Mouse (Mus musculus): ENCODE data around the gene Vmn1r237. TPM values are rescaled to one million over a fixed set of nuclear protein-coding genes. Genes with fewer than 3 reads are reported as not detected.

Vmn1r237 gene
- not detected in 2 replicates for polyA plus RNA-seq (2015; fragmentation: Nextera tagmentation; extraction: Ambion mirVana)

- Histone ChIP-seq H3K4me3 (ENCODE audit: low read length) (no peak within 1 kb of the TSS), H3K9ac (ENCODE audit: low read depth, low read length) (no peak within 1 kb of the TSS), H3K27me3 (replicated peaks; ENCODE audit: control insufficient read depth, insufficient read depth, low read length) (no peaks in the 10 kb centered on the region), H3K36me3 (ENCODE audit: control insufficient read depth, insufficient read depth, low read length) (no peaks in the 10 kb centered on the region), H3K9me3 (ENCODE audit: control insufficient read depth, low read length) (0 out of 2 replicates have a peak, but pooled peaks cover 4% of the 10 kb centered on the region), H3K27ac (ENCODE audit: low read depth, low read length) (no peak within 1 kb of the TSS), H3K4me2 (ENCODE audit: low read length) (no peak within 1 kb of the TSS), H3K4me1 (ENCODE audit: control insufficient read depth, insufficient read depth, low read depth, low read length) (no peaks in the 10 kb centered on the region)
- no peak for ATAC-seq
Observed at GRCm38 (mm10) chr17:21311565-21311964, at the start of gene Vmn1r237. TSS of gene Vmn1r237 (plus strand) at chr17:21311865.

GRCm38 (mm10) chr17:21272103-21272502 is 39.6 kb upstream of the Vmn1r237 start:
- Histone ChIP-seq H3K36me3 (ENCODE audit: control insufficient read depth, insufficient read depth, low read length) (no peaks in the 10 kb centered on the region), H3K9me3 (ENCODE audit: control insufficient read depth, low read length) (no peaks in the 10 kb centered on the region; the same call in 1 of the 2 replicates), H3K4me3 (ENCODE audit: low read length) (no peak overlapping the region), H3K9ac (ENCODE audit: low read depth, low read length) (no peak overlapping the region), H3K4me1 (ENCODE audit: control insufficient read depth, insufficient read depth, low read depth, low read length) (no peaks in the 10 kb centered on the region), H3K4me2 (ENCODE audit: low read length) (no peak overlapping the region), H3K27ac (ENCODE audit: low read depth, low read length) (no peak overlapping the region), H3K27me3 (replicated peaks; ENCODE audit: control insufficient read depth, insufficient read depth, low read length) (no peaks in the 10 kb centered on the region)
- peak; percentile 69; the same call in 1 of the 2 replicates for ATAC-seq
- WGBS, result 11% methylated on average over 4 of the region's 4 CpGs

- 75% methylated on average over 3 of the region's 3 CpGs for WGBS
- Histone ChIP-seq H3K4me3 (ENCODE audit: low read length) (no peak within 1 kb of the TSS), H3K36me3 (ENCODE audit: control insufficient read depth, insufficient read depth, low read length) (no peaks in the 10 kb centered on the region), H3K4me2 (ENCODE audit: low read length) (no peak within 1 kb of the TSS), H3K9ac (ENCODE audit: low read depth, low read length) (no peak within 1 kb of the TSS), H3K27me3 (replicated peaks; ENCODE audit: control insufficient read depth, insufficient read depth, low read length) (no peaks in the 10 kb centered on the region), H3K4me1 (ENCODE audit: control insufficient read depth, insufficient read depth, low read depth, low read length) (no peaks in the 10 kb centered on the region), H3K9me3 (ENCODE audit: control insufficient read depth, low read length) (no peaks in the 10 kb centered on the region), H3K27ac (ENCODE audit: low read depth, low read length) (no peak within 1 kb of the TSS)
- no peak for ATAC-seq
Observed at GRCm38 (mm10) chr17:21282642-21283041, 29.0 kb upstream of the Vmn1r237 start, which contains the start of gene Vmn1r236. TSS of gene Vmn1r236 (plus strand) at chr17:21282942.

GRCm38 (mm10) chr17:21284395-21284794 is 27.3 kb upstream of the Vmn1r237 start:
- no peak overlapping the region for H3K4me2 ChIP-seq (ENCODE audit: low read length)
- no peaks in the 10 kb centered on the region for H3K4me1 ChIP-seq (ENCODE audit: control insufficient read depth, insufficient read depth, low read depth, low read length)
- H3K9ac ChIP-seq (ENCODE audit: low read depth, low read length), result no peak overlapping the region
- ATAC-seq, result no peak
- no peak overlapping the region for H3K27ac ChIP-seq (ENCODE audit: low read depth, low read length)
- no peaks in the 10 kb centered on the region for H3K9me3 ChIP-seq (ENCODE audit: control insufficient read depth, low read length)
- H3K36me3 ChIP-seq (ENCODE audit: control insufficient read depth, insufficient read depth, low read length), result no peaks in the 10 kb centered on the region
- H3K4me3 ChIP-seq (ENCODE audit: low read length), result no peak overlapping the region
- H3K27me3 ChIP-seq (replicated peaks; ENCODE audit: control insufficient read depth, insufficient read depth, low read length), result no peaks in the 10 kb centered on the region

- H3K4me2 ChIP-seq (ENCODE audit: low read length), result no peak overlapping the region
- H3K9ac ChIP-seq (ENCODE audit: low read depth, low read length), result no peak overlapping the region
- no peak overlapping the region for H3K4me3 ChIP-seq (ENCODE audit: low read length)
- no peak for ATAC-seq
- no peaks in the 10 kb centered on the region for H3K4me1 ChIP-seq (ENCODE audit: control insufficient read depth, insufficient read depth, low read depth, low read length)
- no peaks in the 10 kb centered on the region for H3K9me3 ChIP-seq (ENCODE audit: control insufficient read depth, low read length)
- no peaks in the 10 kb centered on the region for H3K36me3 ChIP-seq (ENCODE audit: control insufficient read depth, insufficient read depth, low read length)
- no peaks in the 10 kb centered on the region for H3K27me3 ChIP-seq (replicated peaks; ENCODE audit: control insufficient read depth, insufficient read depth, low read length)
- H3K27ac ChIP-seq (ENCODE audit: low read depth, low read length), result no peak overlapping the region
Observed at GRCm38 (mm10) chr17:21289695-21290094, 22.0 kb upstream of the Vmn1r237 start.

Small RNA genes within 50 kb of the gene (microRNA-seq; reads per million reads assigned to microRNA genes)
- not detected for gene Gm26384

Other genes with a start within 250 kb of the Vmn1r237 start
- gene Vmn1r234, start 85.8 kb upstream of the Vmn1r237 start, polyA plus RNA-seq (2015; fragmentation: Nextera tagmentation; extraction: Ambion mirVana), result not detected in 2 replicates
- not detected in 2 replicates for gene Vmn1r235, start 55.5 kb upstream of the Vmn1r237 start, polyA plus RNA-seq (2015; fragmentation: Nextera tagmentation; extraction: Ambion mirVana)
- not detected in 2 replicates for gene Vmn1r236, start 28.9 kb upstream of the Vmn1r237 start, polyA plus RNA-seq (2015; fragmentation: Nextera tagmentation; extraction: Ambion mirVana)
- 4.5 and 5.7 TPM in 2 replicates for gene Zfp677, start 71.9 kb downstream of the Vmn1r237 start, polyA plus RNA-seq (2015; fragmentation: Nextera tagmentation; extraction: Ambion mirVana)
- gene Zfp54, start 111.4 kb downstream of the Vmn1r237 start, polyA plus RNA-seq (2015; fragmentation: Nextera tagmentation; extraction: Ambion mirVana), result 5.8 and 6.0 TPM in 2 replicates
- gene Zfp51, start 138.5 kb downstream of the Vmn1r237 start, polyA plus RNA-seq (2015; fragmentation: Nextera tagmentation; extraction: Ambion mirVana), result 11.5 and 11.8 TPM in 2 replicates
- 8.7 and 10.7 TPM in 2 replicates for gene Zfp53, start 177.1 kb downstream of the Vmn1r237 start, polyA plus RNA-seq (2015; fragmentation: Nextera tagmentation; extraction: Ambion mirVana)
- gene Zfp52, start 223.7 kb downstream of the Vmn1r237 start, polyA plus RNA-seq (2015; fragmentation: Nextera tagmentation; extraction: Ambion mirVana), result 3.0 and 3.5 TPM in 2 replicates